Mouse (Mus musculus) liver, embryonic 12.5 days (tissue): ENCODE measurements around the gene A4gnt. TPM values are rescaled to one million over a fixed set of nuclear protein-coding genes. Genes with fewer than 3 reads are reported as not detected.
A peak's percentile ranks its signal among the peaks of the same experiment; 100 is the strongest.
"Not testable (repeated sequence)": the region's sequence is repeated elsewhere in the genome, so short reads cannot be mapped to it uniquely, and the experiment has no call there.

Experiments used
- ATAC-seq: fragments of 200-750 bp; cut with Nextera tagmentation; 2 replicates; pipeline ENCODE4 v1.8.0; 2017; ENCODE audit warnings: moderate number of reproducible peaks, mild to moderate bottlenecking, moderate library complexity
- H3K27ac ChIP-seq: fragments of 300-500 bp; sonication (generic); 2 replicates; pipeline ENCODE4 v1.5.1; 2016; ENCODE audit warnings: mild to moderate bottlenecking
- H3K27me3 ChIP-seq: fragments of 300-500 bp; sonication (generic); replicated peaks from 2 replicates; pipeline ENCODE4 v1.6.1; 2016; ENCODE audit warnings: mild to moderate bottlenecking, moderate library complexity
- H3K36me3 ChIP-seq: fragments of 300-500 bp; sonication (generic); 2 replicates; pipeline ENCODE4 v1.6.1; 2016; ENCODE audit warnings: mild to moderate bottlenecking, moderate library complexity
- H3K4me1 ChIP-seq: fragments of 300-500 bp; sonication (generic); 2 replicates; pipeline ENCODE4 v1.6.1; 2016
- H3K4me2 ChIP-seq: fragments of 300-500 bp; sonication (generic); 2 replicates; pipeline ENCODE4 v1.6.1; 2016; ENCODE audit warnings: mild to moderate bottlenecking, moderate library complexity
- H3K4me3 ChIP-seq: fragments of 300-500 bp; sonication (generic); 2 replicates; pipeline ENCODE4 v1.5.1; 2016; ENCODE audit warnings: mild to moderate bottlenecking, moderate library complexity
- H3K9ac ChIP-seq: fragments of 300-500 bp; sonication (generic); 2 replicates; pipeline ENCODE4 v1.6.1; 2016; ENCODE audit warnings: mild to moderate bottlenecking, moderate library complexity
- H3K9me3 ChIP-seq: fragments of 300-500 bp; sonication (generic); replicated peaks from 2 replicates; pipeline ENCODE4 v1.6.1; 2016; ENCODE audit warnings: mild to moderate bottlenecking, moderate library complexity
- WGBS: fragments of 180-500 bp; shearing (Covaris S2); methylation state at CpG from one replicate; pipeline ENCODE4 v1.1.7; 2016; ENCODE audit not compliant: insufficient replicate concordance; 5-methylcytosine and 5-hydroxymethylcytosine counted together
- polyA plus RNA-seq: library from polyadenylated mRNA; unstranded; fragments of >200 nt; fragmentation: Nextera tagmentation; extraction: Ambion mirVana; gene quantifications from 2 replicates; pipeline ENCODE4 v1.2.1, GENCODE M21; 2016

Gene A4gnt
- polyA plus RNA-seq, result not detected in 2 replicates

GRCm38 (mm10) chr9:99612202-99612601 is at the start of gene A4gnt:
TSS of gene A4gnt (plus strand) at chr9:99612502.
- 0 out of 2 replicates have a peak, but pooled peaks cover 8% of the 10 kb centered on the region for H3K27me3 ChIP-seq
- 17% methylated on average over 2 of the region's 2 CpGs for WGBS
- no peak for ATAC-seq
- no peaks in the 10 kb centered on the region for H3K36me3 ChIP-seq
- no peaks in the 10 kb centered on the region for H3K4me1 ChIP-seq
- H3K27ac ChIP-seq, result no peak within 1 kb of the TSS
- H3K4me2 ChIP-seq, result no peak within 1 kb of the TSS
- H3K9me3 ChIP-seq, result no peaks in the 10 kb centered on the region
- no peak within 1 kb of the TSS for H3K4me3 ChIP-seq
- H3K9ac ChIP-seq, result no peak within 1 kb of the TSS

- no peaks in the 10 kb centered on the region for H3K36me3 ChIP-seq
- ATAC-seq, result no peak
- H3K4me2 ChIP-seq, result no peak overlapping the region
- H3K4me1 ChIP-seq, result peaks cover 51% of the 10 kb centered on the region
- no peak overlapping the region for H3K9ac ChIP-seq
- H3K9me3 ChIP-seq, result no peaks in the 10 kb centered on the region
- H3K27me3 ChIP-seq, result no peaks in the 10 kb centered on the region
- no peak overlapping the region for H3K27ac ChIP-seq
- 12% methylated on average over 11 of the region's 11 CpGs for WGBS
- H3K4me3 ChIP-seq, result no peak overlapping the region
Measured at GRCm38 (mm10) chr9:99563714-99564113, 48.6 kb upstream of the A4gnt start.

- H3K9me3 ChIP-seq, result no peaks in the 10 kb centered on the region
- 0 out of 2 replicates have a peak, but pooled peaks cover 3% of the 10 kb centered on the region for H3K27me3 ChIP-seq
- WGBS, result 1% methylated on average over 15 of the region's 15 CpGs
- H3K4me3 ChIP-seq, result peak overlapping the region; percentile 85
- ATAC-seq, result no peak; the same call in 1 of the 2 replicates
- peak overlapping the region; percentile 93 for H3K9ac ChIP-seq
- H3K4me1 ChIP-seq, result peaks cover 37% of the 10 kb centered on the region
- no peaks in the 10 kb centered on the region for H3K36me3 ChIP-seq
- peak overlapping the region; percentile 95 for H3K27ac ChIP-seq
- H3K4me2 ChIP-seq, result peak overlapping the region; percentile 88
Measured at GRCm38 (mm10) chr9:99568023-99568346, 44.3 kb upstream of the A4gnt start.

GRCm38 (mm10) chr9:99568347-99569070 is 43.8 kb upstream of the A4gnt start, which contains the start of gene Armc8:
TSS of gene Armc8 (minus strand) at chr9:99568899.
- peaks cover 33% of the 10 kb centered on the region for H3K4me1 ChIP-seq
- H3K27me3 ChIP-seq, result 0 out of 2 replicates have a peak, but pooled peaks cover 3% of the 10 kb centered on the region
- ATAC-seq, result peak; percentile 95
- H3K9me3 ChIP-seq, result no peaks in the 10 kb centered on the region
- WGBS, result under 1% methylated on average over 70 of the region's 70 CpGs
- H3K9ac ChIP-seq, result peak within 1 kb of the TSS; percentile 93
- peak within 1 kb of the TSS; percentile 85 for H3K4me3 ChIP-seq
- peak within 1 kb of the TSS; percentile 88 for H3K4me2 ChIP-seq
- no peaks in the 10 kb centered on the region for H3K36me3 ChIP-seq
- peak within 1 kb of the TSS; percentile 95 for H3K27ac ChIP-seq

GRCm38 (mm10) chr9:99569071-99569397 is 43.3 kb upstream of the A4gnt start:
- H3K4me2 ChIP-seq, result peak overlapping the region; percentile 88
- WGBS, result under 1% methylated on average over 9 of the region's 9 CpGs
- peak overlapping the region; percentile 85 for H3K4me3 ChIP-seq
- H3K9me3 ChIP-seq, result no peaks in the 10 kb centered on the region
- H3K4me1 ChIP-seq, result peaks cover 28% of the 10 kb centered on the region
- H3K27me3 ChIP-seq, result 0 out of 2 replicates have a peak, but pooled peaks cover 3% of the 10 kb centered on the region
- H3K9ac ChIP-seq, result peak overlapping the region; percentile 93
- ATAC-seq, result peak; percentile 59; the same call in 1 of the 2 replicates
- H3K36me3 ChIP-seq, result no peaks in the 10 kb centered on the region
- peak overlapping the region; percentile 95 for H3K27ac ChIP-seq

GRCm38 (mm10) chr9:99575677-99576480 is 36.4 kb upstream of the A4gnt start, which contains the start of gene Dbr1:
TSS of gene Dbr1 (plus strand) at chr9:99575799.
- Histone ChIP-seq H3K4me1 (peaks cover 26% of the 10 kb centered on the region), H3K4me3 (peak within 1 kb of the TSS; percentile 88), H3K27me3 (0 out of 2 replicates have a peak, but pooled peaks cover 3% of the 10 kb centered on the region), H3K27ac (peak within 1 kb of the TSS; percentile 88), H3K9ac (peak within 1 kb of the TSS; percentile 92), H3K9me3 (no peaks in the 10 kb centered on the region), H3K36me3 (peaks cover 29% of the 10 kb centered on the region), H3K4me2 (peak within 1 kb of the TSS; percentile 75)
- peak; percentile 91 for ATAC-seq
- 2% methylated on average over 57 of the region's 57 CpGs for WGBS

- H3K4me3 ChIP-seq, result no peak overlapping the region
- no peaks in the 10 kb centered on the region for H3K9me3 ChIP-seq
- WGBS, result 46% methylated on average over 2 of the region's 2 CpGs
- peaks cover 14% of the 10 kb centered on the region for H3K4me1 ChIP-seq
- peaks cover 73% of the 10 kb centered on the region for H3K36me3 ChIP-seq
- no peaks in the 10 kb centered on the region for H3K27me3 ChIP-seq
- H3K4me2 ChIP-seq, result no peak overlapping the region
- no peak overlapping the region for H3K9ac ChIP-seq
- no peak overlapping the region for H3K27ac ChIP-seq
- no peak for ATAC-seq
Measured at GRCm38 (mm10) chr9:99580655-99581054, 31.6 kb upstream of the A4gnt start.

- H3K4me2 ChIP-seq, result no peak overlapping the region
- H3K4me3 ChIP-seq, result no peak overlapping the region
- no peak overlapping the region for H3K27ac ChIP-seq
- peaks cover 15% of the 10 kb centered on the region; the same call in 1 of the 2 replicates for H3K27me3 ChIP-seq
- no peaks in the 10 kb centered on the region for H3K9me3 ChIP-seq
- ATAC-seq, result 0 out of 2 replicates have a peak, but pooled peaks have one; percentile 13
- 22% methylated on average over 8 of the region's 8 CpGs for WGBS
- H3K4me1 ChIP-seq, result no peaks in the 10 kb centered on the region
- no peak overlapping the region for H3K9ac ChIP-seq
- peaks cover 27% of the 10 kb centered on the region for H3K36me3 ChIP-seq
Measured at GRCm38 (mm10) chr9:99587505-99588202, 24.6 kb upstream of the A4gnt start.

- H3K9ac ChIP-seq, result no peak overlapping the region
- H3K4me2 ChIP-seq, result no peak overlapping the region
- H3K4me1 ChIP-seq, result no peaks in the 10 kb centered on the region
- H3K27me3 ChIP-seq, result peaks cover 15% of the 10 kb centered on the region; the same call in 1 of the 2 replicates
- H3K27ac ChIP-seq, result no peak overlapping the region
- 39% methylated on average over 8 of the region's 8 CpGs for WGBS
- no peak overlapping the region for H3K4me3 ChIP-seq
- no peaks in the 10 kb centered on the region for H3K9me3 ChIP-seq
- ATAC-seq, result no peak
- H3K36me3 ChIP-seq, result no peaks in the 10 kb centered on the region
Measured at GRCm38 (mm10) chr9:99591144-99591543, 21.2 kb upstream of the A4gnt start.

- H3K27me3 ChIP-seq, H3K4me1 ChIP-seq, H3K9me3 ChIP-seq, H3K4me2 ChIP-seq, H3K9ac ChIP-seq, H3K27ac ChIP-seq, ATAC-seq, H3K4me3 ChIP-seq, H3K36me3 ChIP-seq: not testable (repeated sequence)
- 81% methylated on average over 6 of the region's 6 CpGs for WGBS
Measured at GRCm38 (mm10) chr9:99599127-99599526, 13.2 kb upstream of the A4gnt start.

- Histone ChIP-seq H3K9ac (no peak overlapping the region), H3K27ac (no peak overlapping the region), H3K4me3 (no peak overlapping the region), H3K27me3 (no peaks in the 10 kb centered on the region), H3K36me3 (no peaks in the 10 kb centered on the region), H3K9me3 (no peaks in the 10 kb centered on the region), H3K4me2 (no peak overlapping the region), H3K4me1 (no peaks in the 10 kb centered on the region)
- 66% methylated on average over 2 of the region's 2 CpGs for WGBS
- no peak for ATAC-seq
Measured at GRCm38 (mm10) chr9:99603566-99603965, 8.7 kb upstream of the A4gnt start.
